Mouse (Mus musculus) E14TG2a.4 (cell line): Measurements from ENCODE around the gene Pole.

Experiments
- CTCF ChIP-seq: conservative IDR thresholded peaks from 2 replicates; pipeline ENCODE4 v1.5.1; 2014; ENCODE audit warnings: low read length
- NANOG ChIP-seq: IDR thresholded peaks from 2 replicates; pipeline ENCODE4 v1.6.1; 2014; ENCODE audit warnings: borderline replicate concordance, low read length, mixed read lengths
- POU5F1 ChIP-seq: IDR thresholded peaks from 2 replicates; pipeline ENCODE4 v1.6.1; 2014; ENCODE audit warnings: low read length, borderline replicate concordance

- TF ChIP-seq CTCF: no peak
- no peak for TF ChIP-seq NANOG
- no peak for TF ChIP-seq POU5F1
Measured at GRCm38 (mm10) chr5:110287084-110287475, 974 bp downstream of the Pole start.
